Mouse (Mus musculus) v-Abl transformed pro-B cells (cell line): ENCODE data around the gene Cdhr2.

Source experiments
- in situ Hi-C, 2 experiments: fragments of 400-800 bp; cut with MboI; formaldehyde crosslinking; loops; one replicate each; pipeline ENCODE4 v1.15.1; 2025; ENCODE audit not compliant: unreplicated experiment in 2 of 2

The Cdhr2 gene

GRCm38 (mm10) chr13:54701243-54701642 is at the start of gene Cdhr2:
Cdhr2 (plus strand) TSS chr13:54701461.
- in situ Hi-C loops, result no loop called here

- in situ Hi-C loops, result no loop called here
These were observed 40.4 kb upstream of the Cdhr2 start for GRCm38 (mm10) chr13:54660877-54661276.

- in situ Hi-C loops, result no loop called here
These were observed 39.9 kb upstream of the Cdhr2 start for GRCm38 (mm10) chr13:54661358-54661757.

- in situ Hi-C loops, result no loop called here
These were observed 37.3 kb upstream of the Cdhr2 start for GRCm38 (mm10) chr13:54663999-54664398.

GRCm38 (mm10) chr13:54664509-54664908 is 36.8 kb upstream of the Cdhr2 start:
- in situ Hi-C loops, result no loop called here

GRCm38 (mm10) chr13:54665062-54665461 is 36.2 kb upstream of the Cdhr2 start:
- in situ Hi-C loops, result no loop called here

- in situ Hi-C loops, result no loop called here
These were observed 30.8 kb upstream of the Cdhr2 start for GRCm38 (mm10) chr13:54670491-54670890.

- in situ Hi-C loops, result loop anchor here in 1 of 2 experiments (25.0 kb wide), 1 partner anchor 1486 kb away; no protein-coding TSS in a partner anchor
These were observed 25.2 kb upstream of the Cdhr2 start for GRCm38 (mm10) chr13:54675895-54676590.

GRCm38 (mm10) chr13:54678263-54678662 is 23.0 kb upstream of the Cdhr2 start:
- in situ Hi-C loops, result loop anchor here in 1 of 2 experiments (25.0 kb wide), 1 partner anchor 1484 kb away; no protein-coding TSS in a partner anchor

GRCm38 (mm10) chr13:54680184-54680853 is 20.9 kb upstream of the Cdhr2 start:
- in situ Hi-C loops, result loop anchor here in 1 of 2 experiments (25.0 kb wide), 1 partner anchor 1482 kb away; no protein-coding TSS in a partner anchor

GRCm38 (mm10) chr13:54681291-54681690 is 20.0 kb upstream of the Cdhr2 start:
- in situ Hi-C loops, result loop anchor here in 1 of 2 experiments (25.0 kb wide), 1 partner anchor 1481 kb away; no protein-coding TSS in a partner anchor

- in situ Hi-C loops, result loop anchor here in 1 of 2 experiments (25.0 kb wide), 1 partner anchor 1479 kb away; no protein-coding TSS in a partner anchor
These were observed 18.0 kb upstream of the Cdhr2 start for GRCm38 (mm10) chr13:54683301-54683700.

GRCm38 (mm10) chr13:54684140-54684896 is 16.9 kb upstream of the Cdhr2 start:
- in situ Hi-C loops, result loop anchor here in 1 of 2 experiments (25.0 kb wide), 1 partner anchor 1478 kb away; no protein-coding TSS in a partner anchor

GRCm38 (mm10) chr13:54685174-54685573 is 16.1 kb upstream of the Cdhr2 start:
- in situ Hi-C loops, result loop anchor here in 1 of 2 experiments (25.0 kb wide), 1 partner anchor 1477 kb away; no protein-coding TSS in a partner anchor

GRCm38 (mm10) chr13:54686139-54687053 is 14.9 kb upstream of the Cdhr2 start:
- in situ Hi-C loops, result loop anchor here in 1 of 2 experiments (25.0 kb wide), 1 partner anchor 1476 kb away; no protein-coding TSS in a partner anchor

GRCm38 (mm10) chr13:54687096-54687495 is 14.2 kb upstream of the Cdhr2 start:
- in situ Hi-C loops, result loop anchor here in 1 of 2 experiments (25.0 kb wide), 1 partner anchor 1475 kb away; no protein-coding TSS in a partner anchor

- in situ Hi-C loops, result loop anchor here in 1 of 2 experiments (25.0 kb wide), 1 partner anchor 1475 kb away; no protein-coding TSS in a partner anchor
These were observed 13.5 kb upstream of the Cdhr2 start for GRCm38 (mm10) chr13:54687575-54688424.

GRCm38 (mm10) chr13:54690151-54690740 is 11.0 kb upstream of the Cdhr2 start:
- in situ Hi-C loops, result loop anchor here in 1 of 2 experiments (25.0 kb wide), 1 partner anchor 1472 kb away; no protein-coding TSS in a partner anchor
